Mouse (Mus musculus): ENCODE measurements at regions not wholly inside any gene's neighbourhood (a gene's known extent, or its start where the extent isn't known, plus 50 kb on each side); places are given as distances from the start of the nearest gene placed in this dataset.

- H3K9ac ChIP-seq (ENCODE audit: insufficient read depth, low read depth, low read length, poor library complexity, severe bottlenecking), result no peak overlapping the region
- no peak for TF ChIP-seq ZC3H11A (IDR thresholded peaks at IDR 0.05; ENCODE audit: borderline replicate concordance, low read depth, low read length)
- TF ChIP-seq HCFC1 (IDR thresholded peaks at IDR 0.05; ENCODE audit: borderline replicate concordance, insufficient read depth, low read length), result no peak
- DNase-seq (ENCODE audit: low read depth, low spot score), result no peak
- no peak overlapping the region for H3K27ac ChIP-seq (ENCODE audit: insufficient read depth, low read depth, low read length, poor library complexity, severe bottlenecking)
- in situ Hi-C loops (cut with MboI; ENCODE audit: low sequenced_read_pairs in 2 of 2, unreplicated experiment in 2 of 2), result no loop called here
- H3K36me3 ChIP-seq (ENCODE audit: control insufficient read depth, insufficient read depth, low read length, poor library complexity, severe bottlenecking), result no peaks in the 10 kb centered on the region
- H3K9me3 ChIP-seq (ENCODE audit: control insufficient read depth, insufficient read depth, low read depth, low read length), result no peaks in the 10 kb centered on the region
- no peaks in the 10 kb centered on the region for H3K4me1 ChIP-seq (ENCODE audit: control insufficient read depth in 2 of 2, insufficient read depth in 2 of 2, low read length in 2 of 2, poor library complexity in 1 of 2)
- no peak overlapping the region for H3K4me3 ChIP-seq (ENCODE audit: insufficient read depth in 1 of 2, low read depth in 1 of 2, low read length in 2 of 2, poor library complexity in 1 of 2, severe bottlenecking in 1 of 2)
Observed at GRCm38 (mm10) chr3:102292385-102292784, 87.9 kb upstream of the Vangl1 start.

GRCm38 (mm10) chr3:102281983-102282382, 77.5 kb upstream of the Vangl1 start:
- no peaks in the 10 kb centered on the region for H3K9me3 ChIP-seq (ENCODE audit: control insufficient read depth, insufficient read depth, low read depth, low read length)
- in situ Hi-C loops (cut with MboI; ENCODE audit: low sequenced_read_pairs in 2 of 2, unreplicated experiment in 2 of 2), result no loop called here
- H3K27ac ChIP-seq (ENCODE audit: insufficient read depth, low read depth, low read length, poor library complexity, severe bottlenecking), result no peak overlapping the region
- H3K9ac ChIP-seq (ENCODE audit: insufficient read depth, low read depth, low read length, poor library complexity, severe bottlenecking), result no peak overlapping the region
- TF ChIP-seq ZNF384 (IDR thresholded peaks at IDR 0.05; ENCODE audit: low read depth, low read length) (no peak), CHD2 (IDR thresholded peaks at IDR 0.05; ENCODE audit: low read depth, low read length) (no peak), ZC3H11A (IDR thresholded peaks at IDR 0.05; ENCODE audit: borderline replicate concordance, low read depth, low read length) (no peak), MAFK (IDR thresholded peaks at IDR 0.05; ENCODE audit: insufficient read depth, low read depth, low read length) (no peak), HCFC1 (IDR thresholded peaks at IDR 0.05; ENCODE audit: borderline replicate concordance, insufficient read depth, low read length) (no peak)
- H3K4me1 ChIP-seq (ENCODE audit: control insufficient read depth in 2 of 2, insufficient read depth in 2 of 2, low read length in 2 of 2, poor library complexity in 1 of 2), result no peaks in the 10 kb centered on the region
- no peaks in the 10 kb centered on the region for H3K36me3 ChIP-seq (ENCODE audit: control insufficient read depth, insufficient read depth, low read length, poor library complexity, severe bottlenecking)
- no peak for DNase-seq (ENCODE audit: low read depth, low spot score)
- H3K4me3 ChIP-seq (ENCODE audit: insufficient read depth in 1 of 2, low read depth in 1 of 2, low read length in 2 of 2, poor library complexity in 1 of 2, severe bottlenecking in 1 of 2), result no peak overlapping the region

GRCm38 (mm10) chr3:102276758-102277157, 72.3 kb upstream of the Vangl1 start:
- no peak for TF ChIP-seq ZC3H11A (IDR thresholded peaks at IDR 0.05; ENCODE audit: borderline replicate concordance, low read depth, low read length)
- no peak for TF ChIP-seq ZNF384 (IDR thresholded peaks at IDR 0.05; ENCODE audit: low read depth, low read length)
- no peak for TF ChIP-seq HCFC1 (IDR thresholded peaks at IDR 0.05; ENCODE audit: borderline replicate concordance, insufficient read depth, low read length)
- TF ChIP-seq CHD2 (IDR thresholded peaks at IDR 0.05; ENCODE audit: low read depth, low read length), result no peak
- TF ChIP-seq MAFK (IDR thresholded peaks at IDR 0.05; ENCODE audit: insufficient read depth, low read depth, low read length), result no peak
- Histone ChIP-seq H3K36me3 (ENCODE audit: control insufficient read depth, insufficient read depth, low read length, poor library complexity, severe bottlenecking) (no peaks in the 10 kb centered on the region), H3K9ac (ENCODE audit: insufficient read depth, low read depth, low read length, poor library complexity, severe bottlenecking) (no peak overlapping the region), H3K27ac (ENCODE audit: insufficient read depth, low read depth, low read length, poor library complexity, severe bottlenecking) (no peak overlapping the region), H3K9me3 (ENCODE audit: control insufficient read depth, insufficient read depth, low read depth, low read length) (no peaks in the 10 kb centered on the region), H3K4me1 (ENCODE audit: control insufficient read depth in 2 of 2, insufficient read depth in 2 of 2, low read length in 2 of 2, poor library complexity in 1 of 2) (no peaks in the 10 kb centered on the region), H3K4me3 (ENCODE audit: insufficient read depth in 1 of 2, low read depth in 1 of 2, low read length in 2 of 2, poor library complexity in 1 of 2, severe bottlenecking in 1 of 2) (no peak overlapping the region)
- DNase-seq (ENCODE audit: low read depth, low spot score), result no peak
- in situ Hi-C loops (cut with MboI; ENCODE audit: low sequenced_read_pairs in 2 of 2, unreplicated experiment in 2 of 2), result no loop called here

GRCm38 (mm10) chr3:102276283-102276682, 71.8 kb upstream of the Vangl1 start:
- no peaks in the 10 kb centered on the region for H3K36me3 ChIP-seq (ENCODE audit: control insufficient read depth, insufficient read depth, low read length, poor library complexity, severe bottlenecking)
- TF ChIP-seq CHD2 (IDR thresholded peaks at IDR 0.05; ENCODE audit: low read depth, low read length), result no peak
- no peak for TF ChIP-seq ZNF384 (IDR thresholded peaks at IDR 0.05; ENCODE audit: low read depth, low read length)
- TF ChIP-seq ZC3H11A (IDR thresholded peaks at IDR 0.05; ENCODE audit: borderline replicate concordance, low read depth, low read length), result no peak
- TF ChIP-seq HCFC1 (IDR thresholded peaks at IDR 0.05; ENCODE audit: borderline replicate concordance, insufficient read depth, low read length), result no peak
- TF ChIP-seq MAFK (IDR thresholded peaks at IDR 0.05; ENCODE audit: insufficient read depth, low read depth, low read length), result no peak
- DNase-seq (ENCODE audit: low read depth, low spot score), result no peak
- no peak overlapping the region for H3K9ac ChIP-seq (ENCODE audit: insufficient read depth, low read depth, low read length, poor library complexity, severe bottlenecking)
- H3K9me3 ChIP-seq (ENCODE audit: control insufficient read depth, insufficient read depth, low read depth, low read length), result no peaks in the 10 kb centered on the region
- no peak overlapping the region for H3K27ac ChIP-seq (ENCODE audit: insufficient read depth, low read depth, low read length, poor library complexity, severe bottlenecking)
- H3K4me1 ChIP-seq (ENCODE audit: control insufficient read depth in 2 of 2, insufficient read depth in 2 of 2, low read length in 2 of 2, poor library complexity in 1 of 2), result no peaks in the 10 kb centered on the region
- in situ Hi-C loops (cut with MboI; ENCODE audit: low sequenced_read_pairs in 2 of 2, unreplicated experiment in 2 of 2), result no loop called here
- no peak overlapping the region for H3K4me3 ChIP-seq (ENCODE audit: insufficient read depth in 1 of 2, low read depth in 1 of 2, low read length in 2 of 2, poor library complexity in 1 of 2, severe bottlenecking in 1 of 2)

All from ES-E14 (cell line).